Mouse (Mus musculus): ENCODE measurements around the gene Ncbp2.

Gene Ncbp2

GRCm38 (mm10) chr16:31948345-31948774 lies at the start of gene Ncbp2, which contains the start of gene 0610012G03Rik:
Ncbp2 (plus strand) TSS chr16:31948513.
0610012G03Rik (minus strand) TSS chr16:31948494.
- DNase-seq: peak; percentile 97

- DNase-seq: no peak
Measured at GRCm38 (mm10) chr16:31898546-31899326, 49.6 kb upstream of the Ncbp2 start.

GRCm38 (mm10) chr16:31901886-31902285 lies 46.4 kb upstream of the Ncbp2 start:
- no peak for DNase-seq

- no peak for DNase-seq
Measured at GRCm38 (mm10) chr16:31903239-31903638, 45.1 kb upstream of the Ncbp2 start.

DNA sequence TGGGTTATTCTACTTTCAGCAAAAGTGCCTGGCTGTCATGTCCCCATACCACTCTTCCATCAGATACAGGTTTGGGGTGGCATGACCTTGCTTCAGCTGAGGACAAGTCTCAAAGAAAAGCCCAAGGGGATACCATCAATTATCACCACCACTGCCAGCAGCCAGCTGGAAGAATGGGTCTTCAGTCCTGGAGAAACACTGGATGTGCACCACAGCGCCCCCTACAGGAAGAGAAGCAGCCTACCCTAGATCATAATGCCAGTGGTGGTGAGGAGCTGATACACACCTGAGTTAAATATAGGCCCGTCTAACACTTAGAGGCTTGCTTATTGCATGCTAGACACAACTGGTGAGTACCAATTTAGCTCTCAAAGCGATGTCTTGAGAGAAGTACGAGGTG lies 43.0 kb upstream of the Ncbp2 start:
- DNase-seq: no peak

- no peak for DNase-seq
Measured at GRCm38 (mm10) chr16:31905891-31906825, 42.2 kb upstream of the Ncbp2 start.

DNA sequence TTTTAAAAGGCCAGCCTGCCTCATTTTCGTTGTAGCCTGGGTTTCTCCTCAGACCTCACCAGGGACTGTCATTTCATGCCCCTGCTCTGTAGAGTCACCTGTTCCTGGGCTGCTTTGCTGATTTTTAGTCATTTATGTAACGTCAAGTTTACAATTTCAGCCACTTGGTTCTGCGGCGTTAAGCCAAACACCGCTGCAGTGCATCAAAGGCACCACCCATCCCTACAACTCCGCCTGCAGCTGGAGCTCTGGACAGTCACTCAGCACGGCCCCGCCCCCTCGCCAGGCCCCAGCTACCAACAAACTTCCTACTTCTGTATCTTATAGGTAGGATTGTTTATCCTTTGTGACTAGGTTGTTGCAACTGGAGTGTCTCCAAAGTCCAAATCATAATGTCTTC lies 41.4 kb upstream of the Ncbp2 start:
- no peak for DNase-seq

- no peak for DNase-seq
Measured at GRCm38 (mm10) chr16:31908959-31909358, 39.4 kb upstream of the Ncbp2 start.

GRCm38 (mm10) chr16:31910281-31910847 lies 37.9 kb upstream of the Ncbp2 start:
- DNase-seq: no peak

DNA sequence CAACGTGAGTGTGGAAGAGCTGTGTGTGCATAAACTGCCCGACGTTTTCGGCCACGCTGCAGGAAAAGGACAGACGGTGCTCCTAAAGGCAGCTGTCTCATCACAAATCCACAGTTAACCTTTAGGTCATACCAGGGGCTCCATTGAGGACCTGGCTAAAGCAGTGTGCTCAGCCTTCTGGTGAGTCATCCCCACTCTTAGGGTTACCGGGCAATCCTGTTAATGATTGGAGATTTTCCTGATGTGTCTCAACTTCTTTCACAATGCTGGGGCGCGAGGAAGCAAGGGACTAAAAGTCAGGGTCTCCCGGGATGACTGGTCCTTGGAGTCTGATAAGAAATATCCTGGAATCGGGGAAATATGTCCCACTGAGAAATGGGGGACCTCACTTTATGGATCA lies 30.5 kb upstream of the Ncbp2 start:
- DNase-seq: no peak

DNA sequence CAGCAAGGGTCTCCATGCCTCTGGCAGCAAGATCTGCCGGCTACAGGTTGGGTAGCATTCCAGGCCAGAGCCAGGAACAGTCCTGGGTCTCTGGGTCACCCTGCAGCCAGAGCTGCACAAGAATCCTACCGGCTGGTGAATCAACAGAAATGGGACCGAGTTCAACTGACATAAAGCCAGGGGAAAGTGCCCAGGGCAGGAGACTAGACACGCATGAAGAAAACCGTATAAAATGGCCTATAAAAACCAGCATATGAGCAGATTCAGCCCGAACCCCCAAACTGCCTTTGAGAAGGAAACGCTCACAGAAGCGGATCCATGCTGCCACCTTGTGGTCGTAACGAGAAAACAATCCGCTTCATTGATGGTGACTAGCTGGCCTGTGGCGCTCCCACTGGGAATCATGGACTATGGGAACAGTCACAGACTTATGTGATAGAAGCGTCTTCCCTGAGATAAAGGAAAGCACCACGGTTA lies 30.0 kb upstream of the Ncbp2 start:
- DNase-seq: peak; percentile 85

DNA sequence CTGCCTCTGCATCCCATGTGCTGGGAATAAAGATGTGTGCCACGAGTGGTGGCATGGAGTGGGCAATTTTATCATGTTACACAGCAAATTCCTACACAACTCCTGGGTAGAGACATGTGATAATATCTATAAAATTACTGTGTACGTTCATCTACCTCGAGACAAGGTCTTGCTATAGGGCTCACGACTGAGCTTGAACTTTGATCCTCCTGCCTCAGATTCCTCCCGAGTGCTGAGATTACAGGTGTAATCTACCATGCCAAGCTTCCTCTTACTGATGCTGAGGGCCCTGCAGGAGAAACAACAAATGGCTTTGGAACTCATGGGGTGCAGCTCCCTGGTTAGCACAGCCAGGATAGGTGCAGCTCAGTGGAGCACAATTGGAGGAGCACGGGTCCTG lies 23.9 kb upstream of the Ncbp2 start:
- no peak for DNase-seq

DNA sequence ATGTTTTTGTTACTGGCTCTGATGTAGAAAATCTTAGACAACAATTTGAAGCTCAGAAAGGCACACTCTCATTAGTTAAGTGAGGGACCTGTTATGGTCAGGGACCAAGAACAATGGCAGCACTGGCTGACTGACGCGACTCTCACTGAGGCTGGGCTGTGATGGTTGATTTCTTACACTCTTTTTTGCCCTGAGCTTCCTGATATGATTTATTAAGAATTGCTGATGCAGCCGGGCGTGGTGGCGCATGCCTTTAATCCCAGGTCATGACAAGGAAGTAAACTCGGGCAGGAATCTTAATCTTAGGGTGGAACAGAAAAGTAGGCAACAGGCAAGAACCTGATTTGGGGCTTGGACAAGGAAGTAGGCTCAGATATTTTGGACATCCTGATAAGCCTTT lies 22.2 kb upstream of the Ncbp2 start:
- no peak for DNase-seq

DNA sequence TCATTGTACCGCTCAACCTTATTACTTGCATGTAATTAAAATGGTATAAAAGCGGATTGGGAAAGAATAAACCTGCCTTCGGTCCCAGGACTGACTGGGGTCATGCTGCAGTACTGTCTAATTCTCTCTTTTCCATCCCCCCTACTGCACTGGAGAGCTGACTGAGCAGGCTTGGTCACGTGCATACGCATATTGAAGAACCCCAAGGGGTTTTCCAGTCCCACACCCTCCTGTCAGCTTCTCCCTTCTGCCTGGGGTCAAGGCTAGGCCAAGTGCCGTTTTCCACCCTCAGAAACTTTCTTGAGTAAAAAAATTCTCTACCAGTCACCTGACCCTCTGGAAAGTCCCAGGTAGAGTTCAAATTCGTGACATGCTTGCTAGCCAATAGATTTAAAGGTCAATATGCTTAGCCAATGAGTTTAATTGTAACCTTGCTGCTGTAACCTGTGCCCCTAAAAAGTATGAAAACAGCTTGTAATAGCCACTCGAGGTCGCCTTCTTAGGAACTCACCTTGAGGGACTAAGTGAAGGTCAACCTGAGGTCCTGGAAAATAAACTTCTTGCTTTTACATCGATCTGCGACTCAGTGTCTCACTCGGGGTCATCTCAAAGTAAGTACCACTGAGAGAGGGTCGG lies 21.6 kb upstream of the Ncbp2 start:
- DNase-seq: no peak

DNA sequence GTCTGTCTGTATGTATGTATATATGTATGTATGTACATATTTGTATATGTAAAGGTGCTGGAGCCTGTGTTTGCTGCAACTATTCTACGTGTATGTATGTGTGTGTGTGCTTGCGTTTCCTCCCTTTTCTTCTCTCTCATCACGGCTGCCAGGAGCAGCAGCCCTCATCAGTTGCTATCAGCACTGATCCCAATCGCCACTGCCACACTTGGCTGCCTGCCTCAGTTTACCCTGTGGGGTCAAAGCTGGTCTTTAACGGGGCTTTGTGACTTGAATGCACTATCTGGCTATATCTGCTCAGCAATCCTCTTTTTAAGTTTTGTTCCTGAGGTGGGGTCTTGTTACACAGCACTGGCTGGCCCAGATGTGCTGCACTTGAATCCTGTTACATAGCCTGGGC lies 20.9 kb upstream of the Ncbp2 start:
- DNase-seq: no peak

DNA sequence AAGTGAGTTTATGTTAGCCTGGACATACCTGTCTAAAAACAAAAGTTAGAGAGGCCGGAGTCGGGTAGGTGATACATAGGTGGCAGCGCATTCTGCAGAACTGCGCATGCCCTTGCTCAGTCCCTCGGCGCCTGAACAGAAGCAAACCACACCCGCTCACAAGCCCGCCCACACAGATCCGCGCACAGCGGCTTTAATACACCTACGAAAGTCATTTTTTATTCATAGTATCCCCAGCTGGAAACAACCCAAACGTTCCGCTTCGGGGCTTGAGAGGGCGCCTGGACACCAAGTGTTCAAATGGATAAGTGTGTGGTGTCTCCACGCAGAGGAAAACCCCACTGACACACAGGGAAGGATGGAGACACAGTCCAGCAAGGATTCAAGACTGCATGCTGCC lies 17.0 kb upstream of the Ncbp2 start:
- no peak for DNase-seq

DNA sequence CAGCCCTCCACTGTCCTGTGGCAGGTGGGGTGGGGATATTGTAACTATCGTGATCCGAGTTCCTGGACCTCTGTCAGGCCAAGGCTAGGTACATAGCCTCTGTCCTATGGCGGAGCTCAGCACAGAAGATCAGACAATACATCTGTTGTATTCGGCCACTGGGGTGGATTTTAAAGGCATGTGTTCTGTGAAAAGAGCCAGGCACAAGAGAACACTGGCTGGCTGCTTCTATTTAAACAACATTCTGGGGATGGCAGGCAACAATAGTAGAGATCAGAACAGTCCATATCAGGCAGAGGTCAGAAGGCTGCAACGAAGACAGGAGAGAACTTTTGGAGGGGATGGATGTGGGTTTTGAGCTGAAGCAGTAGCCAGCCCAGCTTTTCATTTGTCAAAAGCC lies 16.1 kb upstream of the Ncbp2 start:
- no peak for DNase-seq

DNA sequence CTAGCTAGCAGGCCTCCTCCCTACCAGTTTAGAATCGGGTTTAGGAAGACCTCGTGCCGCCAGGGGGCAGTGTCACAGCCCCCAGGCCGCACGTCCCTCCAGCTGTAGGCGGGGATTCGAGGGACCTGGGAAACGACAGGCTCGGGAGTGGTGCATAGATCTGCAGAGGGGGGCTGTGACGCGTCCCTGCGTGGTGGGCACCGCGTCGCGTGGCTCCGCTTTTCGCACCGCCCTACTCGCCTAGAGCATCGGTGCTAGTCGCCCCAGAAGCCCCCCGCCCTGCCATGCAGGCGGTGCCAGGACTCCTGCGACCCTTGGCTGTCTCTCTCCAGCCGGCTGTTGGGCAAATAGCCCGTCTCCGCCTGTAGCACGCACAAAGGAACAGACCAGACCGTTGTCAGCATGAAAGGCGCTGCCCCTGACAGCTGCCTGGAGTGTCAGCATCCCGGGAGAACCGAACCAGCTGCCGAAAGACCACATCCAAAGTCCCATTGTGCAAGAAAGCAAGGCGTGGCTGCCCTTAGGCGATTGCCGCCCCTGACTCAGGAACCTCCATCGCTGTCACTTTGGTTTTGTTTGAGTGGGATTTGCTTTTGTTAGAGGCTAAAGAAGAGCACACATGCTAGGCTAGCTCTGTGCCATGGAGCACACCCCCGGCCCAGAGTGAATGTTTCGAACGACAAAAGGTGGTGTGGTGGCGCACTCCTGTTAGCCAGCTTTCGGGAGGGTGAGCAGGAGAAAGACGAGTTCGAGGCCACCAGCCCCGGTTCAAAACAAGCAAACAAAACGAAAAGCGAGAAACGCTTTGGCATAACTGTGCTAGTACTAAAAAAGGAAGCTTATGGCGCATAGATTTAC lies 15.2 kb upstream of the Ncbp2 start:
- DNase-seq: peak; percentile 81

DNA sequence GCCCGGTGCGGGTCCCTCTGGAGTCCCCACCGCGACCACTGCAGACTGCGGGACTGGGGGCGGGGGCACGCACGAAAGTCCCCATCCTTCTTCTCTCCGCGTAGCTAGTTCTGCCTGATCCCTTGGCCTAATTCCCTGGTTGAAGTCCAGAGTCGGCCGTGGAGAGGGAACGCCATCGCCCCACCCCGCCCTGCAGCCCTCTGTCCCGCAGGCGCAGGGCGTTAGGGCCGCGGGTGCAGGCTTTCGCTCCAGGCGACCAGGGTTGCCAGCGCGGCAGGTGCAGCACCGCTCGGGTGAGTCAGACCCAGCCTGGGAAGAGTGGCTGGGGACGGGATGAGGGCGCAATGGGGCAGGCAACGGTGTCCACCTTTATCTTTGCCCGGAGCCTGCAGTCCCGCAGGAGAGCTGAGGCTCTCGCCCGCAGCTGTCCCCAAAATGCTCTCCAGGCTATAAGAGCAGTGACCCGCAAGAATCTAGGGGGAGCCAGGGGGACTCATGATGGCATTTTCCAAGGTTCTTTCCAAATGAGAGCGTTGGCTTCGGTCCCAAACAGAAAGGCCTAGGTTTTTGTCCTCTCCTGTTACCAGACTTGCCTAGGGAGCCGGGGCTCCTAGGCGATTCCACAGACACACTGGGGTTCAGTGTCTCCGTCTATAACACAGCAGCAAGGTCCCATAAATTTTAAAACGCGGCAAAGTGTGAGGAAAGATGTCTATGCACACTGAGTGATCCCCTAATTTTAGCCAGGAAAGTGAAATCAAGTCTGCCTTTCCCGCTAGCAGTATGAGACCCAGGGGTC lies 14.4 kb upstream of the Ncbp2 start, which contains the start of gene Pigz:
TSS of gene Pigz (plus strand) at position 101 of the 799 bp plus-strand sequence.
- peak; percentile 50 for DNase-seq

DNA sequence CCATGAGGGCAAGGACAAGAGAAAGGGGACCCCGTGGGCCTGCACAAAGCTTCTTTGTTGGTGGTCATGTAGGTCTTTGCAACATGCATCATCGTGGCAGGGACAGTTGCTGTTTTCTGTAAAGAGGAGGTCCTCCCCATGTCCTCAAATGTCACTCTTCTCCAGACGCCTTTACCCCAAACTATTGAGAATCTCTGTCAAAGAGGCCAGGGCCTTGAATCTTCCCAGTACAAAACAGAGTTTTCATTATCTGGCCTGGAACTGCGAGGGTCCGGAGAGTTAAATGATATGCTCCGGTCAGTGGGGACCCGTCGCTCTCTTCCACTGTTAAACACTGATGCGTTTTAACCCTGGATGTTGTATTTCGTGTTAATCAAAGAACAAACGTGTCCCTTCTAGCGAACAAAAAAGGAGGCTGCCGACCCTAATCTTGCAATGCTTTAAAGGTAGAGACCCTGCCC lies 13.7 kb upstream of the Ncbp2 start:
- DNase-seq: no peak
